Mouse (Mus musculus) ES-Bruce4 (cell line): ENCODE measurements around the gene Slc25a11. TPM values are rescaled to one million over a fixed set of nuclear protein-coding genes. Genes with fewer than 3 reads are reported as not detected.

Source experiments
- H3K27ac ChIP-seq: 2 replicates; pipeline ENCODE4 v1.5.1; 2012; ENCODE audit warnings: low read length, inconsistent platforms; ENCODE audit not compliant: insufficient read depth
- H3K27me3 ChIP-seq: 2 replicates; pipeline ENCODE4 v1.6.1; 2012; ENCODE audit warnings: mild to moderate bottlenecking, low read length, inconsistent platforms; ENCODE audit not compliant: control insufficient read depth, poor library complexity, insufficient read depth, severe bottlenecking
- H3K36me3 ChIP-seq: 2 replicates; pipeline ENCODE4 v1.6.1; 2012; ENCODE audit warnings: inconsistent platforms, mild to moderate bottlenecking, low read length, moderate library complexity; ENCODE audit not compliant: control insufficient read depth, poor library complexity, insufficient read depth, severe bottlenecking
- H3K4me1 ChIP-seq: one replicate; pipeline ENCODE4 v1.8.1; 2011; ENCODE audit warnings: low read length; ENCODE audit not compliant: control insufficient read depth, insufficient read depth
- H3K4me3 ChIP-seq: 2 replicates; pipeline ENCODE4 v1.5.1; 2011; ENCODE audit warnings: low read depth, mild to moderate bottlenecking, low read length
- H3K9ac ChIP-seq: 2 replicates; pipeline ENCODE4 v1.6.1; 2012; ENCODE audit warnings: low read depth, mild to moderate bottlenecking, inconsistent platforms; ENCODE audit not compliant: poor library complexity, severe bottlenecking
- H3K9me3 ChIP-seq: replicated peaks from 2 replicates; pipeline ENCODE4 v1.6.1; 2012; ENCODE audit warnings: mild to moderate bottlenecking, low read length, inconsistent platforms; ENCODE audit not compliant: control insufficient read depth, poor library complexity, insufficient read depth, severe bottlenecking
- CTCF ChIP-seq: IDR thresholded peaks from one replicate; pipeline ENCODE4 v1.8.1; 2011; ENCODE audit warnings: low read depth, low read length
- EP300 ChIP-seq: IDR thresholded peaks from 2 replicates; pipeline ENCODE4 v1.6.1; 2011; ENCODE audit warnings: low read depth, low read length; ENCODE audit not compliant: insufficient read depth
- POLR2A ChIP-seq: IDR thresholded peaks from one replicate; pipeline ENCODE4 v1.8.1; 2011; ENCODE audit warnings: low read length; ENCODE audit not compliant: insufficient read depth
- polyA plus RNA-seq: library from polyadenylated mRNA; stranded (reverse); fragments of >200 nt; gene quantifications from 2 replicates; pipeline ENCODE4 v1.2.4, GENCODE M21; 2011; ENCODE audit warnings: low read depth; ENCODE audit not compliant: missing spikeins, insufficient read depth, insufficient read length

Gene Slc25a11
- polyA plus RNA-seq, 1 experiment, result 45.0 TPM

DNA sequence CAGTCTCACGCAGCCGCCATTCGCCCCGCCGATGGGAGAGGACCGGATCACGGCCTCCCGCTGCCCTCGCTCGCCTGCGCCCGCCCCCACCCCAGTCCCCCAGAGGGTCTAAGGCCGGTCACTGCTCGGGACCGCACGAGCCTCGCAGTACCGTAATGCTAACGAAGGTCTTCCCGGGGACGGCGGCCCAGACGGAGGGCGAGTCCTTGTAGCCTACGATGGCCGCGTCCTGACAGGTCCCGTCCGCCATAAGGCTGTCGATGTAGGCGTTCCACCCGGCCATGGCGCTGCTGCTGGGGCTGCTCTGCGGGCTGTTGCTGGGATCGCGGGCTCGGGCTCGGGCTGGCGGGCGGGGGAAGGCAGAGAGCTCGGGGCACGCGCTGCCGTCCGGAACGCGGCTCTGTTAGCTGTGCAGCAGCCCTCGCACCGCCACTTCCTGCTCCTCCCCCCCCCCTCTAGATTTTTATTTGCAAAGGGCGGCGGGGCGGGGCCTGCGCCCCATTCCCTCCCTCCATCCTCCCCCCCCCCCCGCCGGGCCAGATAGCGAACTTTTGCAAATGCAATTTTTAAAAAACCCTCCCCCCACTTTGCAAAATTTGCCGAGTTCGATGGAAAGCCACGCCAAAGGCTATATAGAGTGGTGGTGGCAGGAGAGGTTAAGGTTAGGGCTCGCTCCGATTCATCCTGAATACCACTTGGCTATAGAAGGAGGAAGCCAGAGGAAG, 7.1 kb upstream of the Slc25a11 start, which contains the start of gene Pfn1:
TSS of gene Pfn1 (minus strand) at position 447 of the 725 bp plus-strand sequence.
- TF ChIP-seq POLR2A, result peak; percentile 40
- no peak for TF ChIP-seq EP300
- Histone ChIP-seq H3K27ac (peak within 1 kb of the TSS; percentile 97), H3K4me3 (peak within 1 kb of the TSS; percentile 100), H3K4me1 (no peaks in the 10 kb centered on the region), H3K36me3 (peaks cover 36% of the 10 kb centered on the region), H3K9ac (peak within 1 kb of the TSS; percentile 100), H3K27me3 (no peaks in the 10 kb centered on the region), H3K9me3 (no peaks in the 10 kb centered on the region)

DNA sequence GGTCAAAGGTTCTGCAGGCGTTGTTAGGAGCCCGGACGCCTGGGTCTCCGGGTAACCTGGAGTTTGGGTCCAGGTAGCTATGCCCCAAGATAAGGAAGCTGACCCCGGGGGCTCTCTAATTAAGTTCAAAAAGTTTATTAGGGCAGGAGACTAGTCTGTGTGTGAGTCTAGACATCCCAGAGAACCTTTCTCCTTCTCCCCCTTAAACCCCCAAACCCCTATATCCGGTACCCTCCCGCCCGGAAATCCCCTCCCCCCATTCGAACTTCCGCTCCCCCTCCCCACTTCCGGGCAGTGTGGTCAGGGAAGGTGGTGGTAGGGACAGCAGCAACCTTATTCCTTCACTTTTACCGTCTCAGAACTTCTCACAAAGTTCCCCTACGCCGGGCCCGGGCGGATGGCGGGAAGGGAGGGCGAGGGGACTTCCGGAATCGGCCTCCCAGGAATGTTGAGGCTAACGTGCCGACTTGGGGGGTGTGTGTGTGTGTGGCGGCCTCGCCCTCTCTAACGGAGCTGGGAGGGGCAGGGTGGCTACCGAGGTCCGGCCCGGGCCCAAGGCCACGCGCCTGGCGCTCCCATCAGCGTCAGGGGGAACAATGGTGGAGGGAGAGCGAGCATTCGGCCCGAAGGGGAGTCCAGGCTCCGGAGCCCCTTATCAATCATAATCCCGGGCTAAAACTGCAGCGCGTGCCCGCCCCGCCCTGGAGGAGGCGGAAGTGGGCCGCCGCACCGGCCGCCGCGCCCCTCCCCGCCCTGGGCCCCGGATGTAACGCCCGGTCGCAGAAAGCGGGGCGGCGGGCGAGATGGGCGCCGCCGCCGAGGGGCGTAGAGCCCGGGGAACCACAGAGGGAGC, 6.3 kb upstream of the Slc25a11 start:
- Histone ChIP-seq H3K9me3 (no peaks in the 10 kb centered on the region), H3K4me1 (no peaks in the 10 kb centered on the region), H3K4me3 (peak overlapping the region; percentile 100), H3K27ac (peak overlapping the region; percentile 94), H3K27me3 (no peaks in the 10 kb centered on the region), H3K9ac (peak overlapping the region; percentile 100), H3K36me3 (peaks cover 43% of the 10 kb centered on the region)
- TF ChIP-seq POLR2A (no peak), EP300 (no peak), CTCF (no peak)

DNA sequence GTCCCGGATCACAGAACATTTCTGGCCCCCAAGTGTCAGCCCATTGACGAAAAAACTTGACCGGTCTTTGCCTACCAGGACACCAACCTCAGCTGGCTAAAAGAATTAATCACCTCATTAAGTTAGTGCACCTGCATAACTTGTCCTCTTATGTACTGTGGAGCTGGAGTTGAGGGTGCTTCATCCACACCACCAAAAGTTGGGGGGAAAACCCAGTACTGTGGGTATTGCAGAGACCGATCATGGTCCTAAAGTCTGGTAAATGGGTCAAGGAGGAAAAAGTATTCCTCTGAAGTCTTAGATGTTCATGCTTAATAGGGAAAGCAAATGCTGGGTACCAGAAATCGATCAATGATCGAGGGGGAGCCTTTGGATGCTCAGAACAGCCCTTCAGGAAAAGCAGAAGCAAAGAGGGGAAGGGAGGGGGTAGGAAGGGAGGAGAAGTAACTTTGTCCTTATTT, 5.6 kb upstream of the Slc25a11 start:
- TF ChIP-seq POLR2A, result no peak
- TF ChIP-seq CTCF, result no peak
- no peak for TF ChIP-seq EP300
- no peaks in the 10 kb centered on the region for H3K4me1 ChIP-seq
- no peaks in the 10 kb centered on the region for H3K27me3 ChIP-seq
- H3K4me3 ChIP-seq, result peak overlapping the region; percentile 100
- H3K27ac ChIP-seq, result peak overlapping the region; percentile 74
- peak overlapping the region; percentile 100 for H3K9ac ChIP-seq
- H3K9me3 ChIP-seq, result no peaks in the 10 kb centered on the region
- peaks cover 45% of the 10 kb centered on the region for H3K36me3 ChIP-seq

DNA sequence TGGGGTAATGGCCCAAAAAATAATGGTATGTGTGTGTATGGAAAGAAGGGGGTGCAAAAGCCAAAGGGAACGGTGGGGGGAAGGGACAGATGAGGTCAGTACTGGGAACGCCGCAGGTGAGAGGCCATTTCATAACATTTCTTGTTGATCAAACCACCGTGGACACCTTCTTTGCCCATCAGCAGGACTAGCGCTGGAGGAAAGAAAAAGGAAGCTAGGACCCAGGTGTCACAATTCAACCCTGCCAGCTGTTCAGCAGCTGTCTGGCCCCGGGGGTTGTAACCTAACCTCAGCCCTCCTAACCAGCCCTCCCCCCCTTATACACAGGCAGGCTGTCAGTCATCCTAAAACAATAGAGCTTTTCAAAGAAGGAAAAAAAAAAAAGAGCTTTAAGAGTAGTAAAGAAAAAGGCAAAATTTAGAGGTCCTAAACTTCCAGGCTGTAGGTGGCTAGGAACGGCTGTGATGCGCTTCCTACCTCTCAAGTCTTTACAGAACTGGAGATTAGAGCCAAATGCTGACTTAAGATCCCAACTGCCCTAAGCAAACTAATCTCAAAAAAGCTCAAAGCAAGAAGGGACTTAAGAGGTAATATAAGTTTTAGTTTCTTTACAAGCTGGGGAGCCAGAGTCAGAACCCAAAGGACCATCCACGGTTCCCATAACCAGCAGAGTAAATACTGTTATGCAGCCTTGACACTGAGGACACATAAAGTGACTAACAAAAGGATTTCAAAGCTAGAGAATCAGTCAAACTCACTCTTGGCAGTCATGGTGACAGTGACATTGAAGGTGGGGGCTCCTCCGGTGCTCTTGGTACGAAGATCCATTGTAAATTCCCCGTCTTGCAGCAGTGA, 5.0 kb upstream of the Slc25a11 start:
- H3K9ac ChIP-seq, result peak overlapping the region; percentile 100
- no peaks in the 10 kb centered on the region for H3K4me1 ChIP-seq
- no peak for TF ChIP-seq EP300
- TF ChIP-seq POLR2A, result no peak
- TF ChIP-seq CTCF, result no peak
- peak overlapping the region; percentile 74 for H3K27ac ChIP-seq
- no peaks in the 10 kb centered on the region for H3K27me3 ChIP-seq
- peaks cover 45% of the 10 kb centered on the region for H3K36me3 ChIP-seq
- no peaks in the 10 kb centered on the region for H3K9me3 ChIP-seq
- peak overlapping the region; percentile 100 for H3K4me3 ChIP-seq

DNA sequence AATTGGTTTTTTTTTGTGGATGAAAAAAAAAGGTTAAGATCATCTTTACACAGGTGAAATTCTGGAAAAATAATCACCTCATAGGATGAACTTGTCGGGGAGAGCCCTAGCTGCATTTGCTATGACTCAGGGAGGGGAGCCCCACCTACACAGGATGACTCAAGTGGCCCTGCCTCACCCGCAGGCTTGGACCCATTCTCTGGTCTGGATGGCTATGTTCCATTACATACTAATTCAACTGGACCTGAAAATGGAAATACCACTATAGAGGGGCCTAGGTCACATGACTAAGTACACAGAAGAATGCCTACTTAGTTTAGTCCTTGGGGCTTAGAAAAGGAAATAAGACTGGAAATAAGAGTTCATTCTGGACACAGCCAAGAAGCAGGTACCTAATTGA, 4.1 kb upstream of the Slc25a11 start:
- no peaks in the 10 kb centered on the region for H3K4me1 ChIP-seq
- H3K9me3 ChIP-seq, result no peaks in the 10 kb centered on the region
- no peak overlapping the region for H3K27ac ChIP-seq
- no peak overlapping the region for H3K9ac ChIP-seq
- H3K4me3 ChIP-seq, result no peak overlapping the region
- TF ChIP-seq CTCF (no peak), POLR2A (no peak), EP300 (no peak)
- peaks cover 45% of the 10 kb centered on the region for H3K36me3 ChIP-seq
- no peaks in the 10 kb centered on the region for H3K27me3 ChIP-seq
